Mouse (Mus musculus) frontal cortex, adult (tissue): ENCODE measurements around the gene Gm21060.
"Not testable (repeated sequence)": the region's sequence is repeated elsewhere in the genome, so short reads cannot be mapped to it uniquely, and the experiment has no call there.

ENCODE experiments used
- ATAC-seq: cut with Nextera tagmentation; 2 replicates; pipeline ENCODE4 v1.9.2; 2017; ENCODE audit warnings: mild to moderate bottlenecking, moderate library complexity, mixed read lengths; ENCODE audit not compliant: low TSS enrichment

The Gm21060 gene

GRCm38 (mm10) chr19:61296969-61297368 is at the start of gene Gm21060:
Gm21060 (minus strand) TSS chr19:61297069.
- no peak for ATAC-seq

- not testable (repeated sequence) for ATAC-seq
Observed at GRCm38 (mm10) chr19:61320844-61321243, 24.0 kb upstream of the Gm21060 start.

GRCm38 (mm10) chr19:61313185-61313584 is 16.3 kb upstream of the Gm21060 start:
- not testable (repeated sequence) for ATAC-seq

GRCm38 (mm10) chr19:61312400-61312799 is 15.5 kb upstream of the Gm21060 start:
- not testable (repeated sequence) for ATAC-seq

GRCm38 (mm10) chr19:61308083-61308482 is 11.2 kb upstream of the Gm21060 start:
- ATAC-seq: not testable (repeated sequence)

- not testable (repeated sequence) for ATAC-seq
Observed at GRCm38 (mm10) chr19:61285033-61285432, 11.8 kb downstream of the Gm21060 start.

- no peak for ATAC-seq
Observed at GRCm38 (mm10) chr19:61283581-61283980, 13.3 kb downstream of the Gm21060 start.

- ATAC-seq: no peak
Observed at GRCm38 (mm10) chr19:61275446-61275845, 21.4 kb downstream of the Gm21060 start.

- ATAC-seq: not testable (repeated sequence)
Observed at GRCm38 (mm10) chr19:61269141-61269540, 27.7 kb downstream of the Gm21060 start.

- ATAC-seq: no peak
Observed at GRCm38 (mm10) chr19:61267141-61267540, 29.7 kb downstream of the Gm21060 start.

GRCm38 (mm10) chr19:61266651-61267050 is 30.2 kb downstream of the Gm21060 start:
- no peak for ATAC-seq

GRCm38 (mm10) chr19:61266246-61266615 is 30.6 kb downstream of the Gm21060 start:
- ATAC-seq: no peak

- peak; percentile 26; the same call in 1 of the 2 replicates for ATAC-seq
Observed at GRCm38 (mm10) chr19:61265349-61266245, 31.3 kb downstream of the Gm21060 start.

GRCm38 (mm10) chr19:61264933-61265332 is 31.9 kb downstream of the Gm21060 start:
- ATAC-seq: no peak

GRCm38 (mm10) chr19:61264227-61264626 is 32.6 kb downstream of the Gm21060 start:
- no peak for ATAC-seq

GRCm38 (mm10) chr19:61261241-61261640 is 35.6 kb downstream of the Gm21060 start:
- ATAC-seq: no peak

GRCm38 (mm10) chr19:61257733-61258132 is 39.1 kb downstream of the Gm21060 start:
- ATAC-seq: no peak

GRCm38 (mm10) chr19:61256166-61256887 is 40.5 kb downstream of the Gm21060 start:
- no peak for ATAC-seq

GRCm38 (mm10) chr19:61247334-61247733 is 49.5 kb downstream of the Gm21060 start:
- not testable (repeated sequence) for ATAC-seq
